ENCODE assay signal across 12 mouse cellular contexts in genomic region chr2:159732413-159732812, GRCm38 (mm10).
A peak's percentile ranks its signal among the peaks of the same experiment; 100 is the strongest.
DNase-seq lines count a peak whose midpoint lies in the region; ATAC-seq and TF ChIP-seq lines count a peak whose summit lies in the region.
"Had no signal": no experiment of that assay in that cellular context is flagged by ENCODE, and none has a peak within 500 bp of the region (broad histone marks: within the 10 kb centered on the region; RNA-seq: fewer than 3 reads in every experiment).

No protein-coding gene starts in this region.

- no peak for ATAC-seq in hindbrain, postnatal 0 days
- peak; percentile 73; the same call in 1 of the 2 replicates for ATAC-seq in kidney, embryonic 15.5 days (replicated peaks; ENCODE audit: low FRiP score)
- ATAC-seq: midbrain, embryonic 13.5 days had no signal

- DNase-seq in hindbrain, postnatal 0 days (ENCODE audit: low spot score): peak; percentile 18
- DNase-seq in hindbrain, embryonic 10.5 days (ENCODE audit: low spot score): no peak
- DNase-seq in embryo, embryonic 11 days: peak; percentile 27
- DNase-seq in mesoderm, embryonic 11.5 days (ENCODE audit: low read depth, low spot score): peak; percentile 41
- DNase-seq in right cerebral cortex, postnatal 25 days: no peak
- DNase-seq in cerebellum, adult 11-12 months: no peak
- no peak for DNase-seq in retina, embryonic 14.5 days (ENCODE audit: low spot score)
- DNase-seq: cerebellum, adult 2 months had no signal

- no peak overlapping the region for H3K4me3 ChIP-seq in hindbrain, postnatal 0 days (ENCODE audit: low read length)
- no peak overlapping the region for H3K4me3 ChIP-seq in hindbrain, embryonic 10.5 days
- H3K4me3 ChIP-seq in kidney, embryonic 15.5 days (replicated peaks): no peak overlapping the region
- H3K4me3 ChIP-seq: hindbrain, embryonic 12.5 days; midbrain, embryonic 13.5 days had no signal

- H3K36me3 ChIP-seq in hindbrain, postnatal 0 days (ENCODE audit: insufficient read depth, low read length): no peaks in the 10 kb centered on the region
- no peaks in the 10 kb centered on the region for H3K36me3 ChIP-seq in hindbrain, embryonic 10.5 days
- no peaks in the 10 kb centered on the region for H3K36me3 ChIP-seq in kidney, embryonic 15.5 days
- H3K36me3 ChIP-seq: G1E; hindbrain, embryonic 12.5 days; midbrain, embryonic 13.5 days had no signal

- H3K27me3 ChIP-seq in hindbrain, postnatal 0 days (ENCODE audit: insufficient read depth, low read length): no peaks in the 10 kb centered on the region
- no peaks in the 10 kb centered on the region for H3K27me3 ChIP-seq in hindbrain, embryonic 10.5 days (ENCODE audit: insufficient read depth, poor library complexity, severe bottlenecking)
- H3K27me3 ChIP-seq in kidney, embryonic 15.5 days: no peaks in the 10 kb centered on the region
- H3K27me3 ChIP-seq: hindbrain, embryonic 12.5 days; midbrain, embryonic 13.5 days had no signal

- H3K9me3 ChIP-seq in hindbrain, postnatal 0 days (ENCODE audit: low read length): no peaks in the 10 kb centered on the region
- no peaks in the 10 kb centered on the region for H3K9me3 ChIP-seq in hindbrain, embryonic 10.5 days
- no peaks in the 10 kb centered on the region for H3K9me3 ChIP-seq in kidney, embryonic 15.5 days (replicated peaks)
- H3K9me3 ChIP-seq: hindbrain, embryonic 12.5 days; midbrain, embryonic 13.5 days had no signal

- 37% methylated on average over 3 of the region's 3 CpGs for WGBS in hindbrain, postnatal 0 days
- 50% methylated on average over 3 of the region's 3 CpGs for WGBS in hindbrain, embryonic 10.5 days
- 15% methylated on average over 3 of the region's 3 CpGs for WGBS in kidney, embryonic 15.5 days

- no peak overlapping the region for H3K9ac ChIP-seq in hindbrain, postnatal 0 days (replicated peaks; ENCODE audit: low read length)
- H3K9ac ChIP-seq in kidney, embryonic 15.5 days: no peak overlapping the region
- H3K9ac ChIP-seq: hindbrain, embryonic 12.5 days; midbrain, embryonic 13.5 days had no signal

- peak overlapping the region; percentile 45; the same call in 1 of the 2 replicates for H3K27ac ChIP-seq in hindbrain, postnatal 0 days
- no peak overlapping the region for H3K27ac ChIP-seq in hindbrain, embryonic 10.5 days
- peak overlapping the region; percentile 67 for H3K27ac ChIP-seq in kidney, embryonic 15.5 days
- H3K27ac ChIP-seq: hindbrain, embryonic 12.5 days; midbrain, embryonic 13.5 days had no signal

- TF ChIP-seq CTCF in hindbrain, postnatal 0 days (IDR thresholded peaks at IDR 0.05; ENCODE audit: low read depth): no peak

- peaks cover 6% of the 10 kb centered on the region for H3K4me1 ChIP-seq in hindbrain, postnatal 0 days (ENCODE audit: insufficient read depth, low read length)
- H3K4me1 ChIP-seq in hindbrain, embryonic 10.5 days (replicated peaks): no peaks in the 10 kb centered on the region
- H3K4me1 ChIP-seq in kidney, embryonic 15.5 days: peaks cover 12% of the 10 kb centered on the region
- H3K4me1 ChIP-seq: midbrain, embryonic 13.5 days had no signal

- H3K4me2 ChIP-seq in hindbrain, postnatal 0 days (ENCODE audit: low read depth, low read length): no peak overlapping the region
- H3K4me2 ChIP-seq in kidney, embryonic 15.5 days: no peak overlapping the region
- H3K4me2 ChIP-seq: hindbrain, embryonic 12.5 days; midbrain, embryonic 13.5 days had no signal

Comparison
In these comparisons a context has a peak if more than half of its experiments do, and no peak if none do; other contexts are left out.
1. DNase-seq: peak in hindbrain, postnatal 0 days (single experiment), embryo, embryonic 11 days (single experiment) and mesoderm, embryonic 11.5 days (single experiment); none in hindbrain, embryonic 10.5 days (single experiment), right cerebral cortex, postnatal 25 days (single experiment), cerebellum, adult 11-12 months (single experiment) and retina, embryonic 14.5 days (single experiment).